Mouse (Mus musculus): ENCODE results near the gene Sarm1.
A peak's percentile ranks its signal among the peaks of the same experiment; 100 is the strongest.

Sarm1 gene

DNA sequence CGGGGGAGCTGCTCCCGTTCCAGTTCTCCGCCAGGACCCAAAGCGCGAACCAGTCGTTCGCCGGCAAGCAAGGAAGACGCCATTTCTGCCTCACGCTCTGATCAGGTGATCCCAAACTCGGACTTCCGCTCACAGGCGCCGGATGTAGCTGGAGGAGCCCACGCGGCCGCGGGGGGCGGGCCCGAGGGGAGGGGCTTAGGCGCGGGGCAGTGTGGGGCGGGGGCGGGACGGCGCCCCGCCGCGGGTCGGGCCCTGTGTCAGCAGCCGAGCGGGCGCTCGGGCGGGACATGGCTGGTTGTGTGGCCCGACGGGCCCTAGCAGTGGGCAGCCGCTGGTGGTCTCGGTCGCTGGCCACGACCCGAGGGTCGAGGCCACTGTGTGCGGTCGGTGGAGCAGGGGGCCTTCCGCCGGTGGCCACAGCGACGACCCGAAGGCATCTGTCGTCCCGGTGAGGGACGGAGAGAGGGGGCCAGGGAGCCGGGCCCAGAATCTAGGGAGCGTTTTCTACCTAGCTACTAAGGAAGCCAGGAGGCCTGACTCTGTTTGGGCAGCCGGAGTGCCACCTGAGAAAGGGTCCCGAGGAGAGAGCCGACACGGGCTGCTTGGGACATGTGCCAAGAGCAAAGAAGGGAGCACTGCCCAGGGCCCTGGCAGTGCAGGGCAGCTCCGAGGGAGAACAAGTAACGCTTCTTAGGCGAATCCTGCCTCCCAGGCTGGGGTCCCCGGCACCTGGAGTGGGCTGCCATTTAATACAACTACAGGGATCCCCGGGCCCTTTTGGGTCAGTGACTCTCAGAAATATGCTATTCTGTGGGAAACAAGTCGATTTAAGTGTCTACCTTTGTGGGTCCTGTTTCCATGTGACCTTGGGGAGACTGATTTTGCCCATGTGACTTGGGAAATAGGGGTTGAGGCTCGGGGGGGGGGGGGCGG, 14.7 kb upstream of the Sarm1 start, which contains the start of the genes Tmem199 and Poldip2:
Gene Tmem199, minus strand, starts transcription at position 148 of the 933 bp plus-strand sequence.
Gene Poldip2, plus strand, starts transcription at position 169 of the 933 bp plus-strand sequence.
- peak; percentile 92 for DNase-seq (ENCODE audit: extremely low spot score)

DNA sequence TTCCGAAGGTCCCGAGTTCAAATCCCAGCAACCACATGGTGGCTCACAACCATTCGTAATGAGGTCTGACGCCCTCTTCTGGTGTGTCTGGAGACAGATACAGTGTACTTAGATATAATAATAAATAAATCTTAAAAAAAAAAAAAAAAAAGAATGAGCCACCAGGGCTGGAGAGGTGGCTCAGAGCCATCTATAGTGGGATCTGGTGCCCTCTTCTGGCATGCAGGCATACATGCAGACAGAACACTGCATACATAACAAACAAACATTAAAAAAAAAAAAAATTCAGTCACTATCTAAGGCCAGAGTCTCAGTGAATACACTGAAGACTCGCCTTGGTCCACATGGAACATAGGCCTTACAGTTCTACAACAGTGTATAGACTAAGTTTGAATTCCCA, 11.6 kb upstream of the Sarm1 start:
- no peak for DNase-seq (ENCODE audit: extremely low spot score)

DNA sequence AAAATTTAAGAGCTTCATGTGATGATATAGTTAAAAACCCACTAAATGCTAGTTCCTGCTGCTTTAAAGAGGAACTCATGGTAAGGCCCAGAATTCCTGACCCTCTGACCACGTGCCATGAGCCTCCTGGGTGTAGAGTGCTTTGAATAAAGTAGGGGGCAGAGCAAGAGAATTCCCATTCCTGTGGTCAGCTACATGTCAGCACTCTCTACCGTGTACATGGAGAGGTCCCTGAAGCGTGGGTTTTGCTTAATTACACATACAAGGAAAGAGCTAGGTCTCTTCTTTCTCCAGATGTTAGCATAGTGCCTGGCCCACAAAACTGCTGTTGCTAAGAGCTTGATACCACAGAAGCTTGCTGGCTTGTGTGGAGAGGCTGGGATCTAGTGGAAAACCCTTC, 7.9 kb upstream of the Sarm1 start:
- no peak for DNase-seq (ENCODE audit: extremely low spot score)

DNA sequence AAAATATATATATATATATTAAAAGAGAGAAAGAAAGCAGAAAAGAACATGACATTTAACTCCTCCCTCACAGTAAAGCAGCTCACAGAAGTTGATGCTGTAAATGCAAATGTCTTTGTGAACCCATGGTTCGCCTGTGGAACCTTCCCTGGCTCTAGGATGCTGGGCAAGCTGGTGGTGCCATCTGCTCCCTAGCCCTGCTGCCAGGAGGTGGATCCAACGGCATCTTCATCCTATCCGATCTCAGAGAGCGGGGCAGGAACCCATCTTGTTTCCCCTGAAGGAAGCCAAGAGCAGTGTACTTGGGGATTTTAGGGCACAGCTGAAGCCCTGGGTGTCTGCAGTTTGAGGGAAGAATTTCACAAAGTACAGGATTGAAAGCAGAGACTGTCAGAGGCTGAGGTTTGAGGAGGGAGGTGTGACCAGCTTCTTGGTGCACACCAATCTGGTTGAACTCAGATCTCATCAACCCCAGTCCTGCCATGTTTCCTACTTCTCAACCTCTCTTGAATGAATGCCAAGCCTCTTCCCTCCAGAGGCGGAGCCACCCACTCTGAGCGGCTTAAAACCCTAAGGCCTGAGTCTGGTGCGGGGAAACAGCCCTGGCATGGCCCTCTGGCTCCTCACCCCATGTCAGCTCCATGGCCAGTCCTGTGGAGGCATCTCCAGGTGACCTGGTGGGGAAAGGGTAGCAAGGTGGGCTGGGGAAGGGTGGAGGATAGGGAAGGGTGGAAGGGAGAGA, 5.5 kb upstream of the Sarm1 start, which contains the start of gene Sebox:
Gene Sebox, plus strand, starts transcription at position 539 of the 742 bp plus-strand sequence.
- no peak for DNase-seq (ENCODE audit: extremely low spot score)

- no peak for DNase-seq (ENCODE audit: extremely low spot score)
Measured at GRCm38 (mm10) chr11:78501529-78501928, 4.0 kb upstream of the Sarm1 start.

GRCm38 (mm10) chr11:78500623-78501202, 3.2 kb upstream of the Sarm1 start:
- DNase-seq (ENCODE audit: extremely low spot score), result no peak

GRCm38 (mm10) chr11:78499543-78499942, 2.0 kb upstream of the Sarm1 start:
- DNase-seq (ENCODE audit: extremely low spot score), result no peak

GRCm38 (mm10) chr11:78499004-78499403, 1.4 kb upstream of the Sarm1 start, which contains the start of gene Vtn:
Vtn (plus strand) TSS chr11:78499091.
- no peak for DNase-seq (ENCODE audit: extremely low spot score)

GRCm38 (mm10) chr11:78497071-78497541, 448 bp downstream of the Sarm1 start:
- no peak for DNase-seq (ENCODE audit: extremely low spot score)

GRCm38 (mm10) chr11:78495904-78496303, 1.6 kb downstream of the Sarm1 start:
- peak; percentile 64 for DNase-seq (ENCODE audit: extremely low spot score)

- peak; percentile 70 for DNase-seq (ENCODE audit: extremely low spot score)
Measured at GRCm38 (mm10) chr11:78490781-78491241, 6.7 kb downstream of the Sarm1 start.

- peak; percentile 83 for DNase-seq (ENCODE audit: extremely low spot score)
Measured at GRCm38 (mm10) chr11:78488168-78488567, 9.4 kb downstream of the Sarm1 start.

GRCm38 (mm10) chr11:78483639-78484038, 13.9 kb downstream of the Sarm1 start:
- no peak for DNase-seq (ENCODE audit: extremely low spot score)

GRCm38 (mm10) chr11:78475289-78475688, 22.3 kb downstream of the Sarm1 start:
- no peak for DNase-seq (ENCODE audit: extremely low spot score)

DNA sequence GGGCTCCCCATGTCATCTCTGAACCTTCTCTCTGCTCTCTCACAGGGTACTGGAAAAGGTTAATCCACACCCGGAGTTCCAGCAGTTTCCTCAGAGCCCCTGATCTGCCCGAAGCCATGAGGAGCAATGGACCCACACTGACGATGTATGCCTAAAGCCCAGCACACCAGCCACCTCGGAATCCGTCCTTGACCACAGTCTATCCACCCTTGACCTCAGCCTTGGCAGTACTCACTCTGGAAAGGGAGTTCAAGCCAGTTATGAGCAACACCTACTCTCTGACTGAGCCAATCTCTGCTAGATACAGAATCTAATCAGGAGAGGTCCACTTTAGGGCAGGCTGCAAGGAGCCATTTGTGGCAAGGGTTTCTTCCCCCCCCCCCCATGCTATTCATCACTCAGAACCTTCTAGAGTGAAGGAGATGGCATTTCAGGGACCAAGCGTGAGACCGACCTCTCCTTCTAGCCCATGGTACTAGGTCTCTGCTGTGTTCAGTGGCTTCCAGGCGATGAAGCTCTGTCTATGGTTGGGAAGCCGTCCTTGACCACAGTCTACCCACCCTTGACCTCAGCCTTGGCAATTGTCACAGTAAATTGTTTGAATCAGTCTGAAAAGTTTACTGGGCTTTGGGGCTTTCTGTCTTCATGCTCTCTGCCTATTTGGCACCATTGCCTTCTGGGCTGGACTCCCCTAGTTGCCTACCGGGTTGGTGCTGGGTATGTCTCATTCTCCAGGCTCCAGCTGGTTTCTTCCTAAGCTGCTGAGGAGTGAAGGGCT, 26.0 kb downstream of the Sarm1 start:
- DNase-seq (ENCODE audit: extremely low spot score), result no peak

DNA sequence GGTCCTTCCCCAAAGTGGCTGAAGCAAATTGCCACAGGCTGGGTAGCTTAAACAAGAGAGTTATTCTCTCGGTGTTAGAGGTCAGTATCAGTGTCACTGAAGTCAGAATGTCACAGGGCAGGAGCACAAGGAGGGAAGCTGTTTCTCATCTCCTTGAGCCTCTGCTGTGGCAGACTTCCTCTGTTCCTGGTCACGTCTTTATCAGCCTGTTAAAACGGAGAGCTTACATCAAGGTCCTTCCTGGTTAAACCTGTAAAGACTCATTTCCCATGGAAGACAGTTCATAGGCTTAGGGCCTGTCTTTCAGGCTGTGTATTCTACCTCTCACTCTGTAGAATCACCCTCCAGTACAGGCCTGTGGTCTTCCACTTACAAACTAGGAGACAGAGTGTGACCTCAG, 29.6 kb downstream of the Sarm1 start:
- no peak for DNase-seq (ENCODE audit: extremely low spot score)

DNA sequence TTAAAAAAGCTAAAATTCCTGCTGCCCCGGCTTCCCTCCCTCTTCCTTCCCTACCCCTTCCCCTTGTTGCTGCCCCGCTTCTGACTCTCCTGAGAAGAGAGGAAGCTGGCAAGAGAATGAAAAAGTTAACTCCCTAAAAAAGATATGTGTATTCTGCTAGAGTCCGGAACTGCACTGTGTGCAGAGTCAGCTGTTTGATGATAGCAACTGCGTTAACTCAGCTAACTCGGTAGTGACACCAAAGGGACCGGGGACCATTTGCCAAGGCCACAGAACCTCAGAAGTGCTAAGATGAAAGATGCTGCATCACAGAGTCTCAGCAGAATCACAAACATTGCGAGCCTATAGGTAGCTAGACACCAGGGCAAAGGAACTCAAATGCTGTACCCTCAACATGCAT, 30.0 kb downstream of the Sarm1 start:
- no peak for DNase-seq (ENCODE audit: extremely low spot score)

- no peak for DNase-seq (ENCODE audit: extremely low spot score)
Measured at GRCm38 (mm10) chr11:78466242-78466912, 31.2 kb downstream of the Sarm1 start.

DNA sequence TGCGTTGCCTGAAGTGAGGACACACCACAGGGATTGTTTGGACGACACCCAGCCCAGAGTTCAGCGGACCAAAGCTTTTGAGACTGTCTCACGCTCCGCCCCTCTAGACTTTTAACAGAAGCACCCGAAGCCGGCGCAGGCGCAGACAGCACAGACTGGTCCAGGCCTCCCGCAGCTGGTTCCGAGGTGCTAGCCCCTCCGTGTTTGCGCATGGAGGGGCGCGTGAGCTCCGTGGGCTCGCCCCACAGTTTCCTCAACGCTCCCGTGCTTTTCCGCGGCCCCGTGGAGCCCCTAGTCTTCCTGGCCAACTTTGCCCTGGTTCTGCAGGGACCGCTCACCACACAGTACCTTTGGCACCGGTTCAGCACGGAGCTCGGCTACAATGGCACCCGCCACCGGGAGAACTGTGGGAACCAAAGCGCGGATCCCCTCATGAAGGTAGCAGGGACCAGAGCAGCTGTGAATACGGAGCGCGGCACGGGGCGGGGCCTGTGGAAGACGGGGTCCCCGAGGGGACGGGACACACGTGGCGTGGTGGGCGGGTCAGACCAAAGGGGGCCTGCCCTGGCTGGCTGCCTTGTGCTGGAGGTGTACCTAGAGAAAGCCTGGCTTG, 31.9 kb downstream of the Sarm1 start, which contains the start of gene Slc46a1:
Gene Slc46a1, plus strand, starts transcription at position 130 of the 613 bp plus-strand sequence.
- DNase-seq (ENCODE audit: extremely low spot score), result peak; percentile 85

GRCm38 (mm10) chr11:78465116-78465515, 32.4 kb downstream of the Sarm1 start:
- DNase-seq (ENCODE audit: extremely low spot score), result peak; percentile 11
